Mouse (Mus musculus) frontal cortex, adult (tissue): ENCODE data around the gene Rpl22.

Experiments used
- ATAC-seq: cut with Nextera tagmentation; 2 replicates; pipeline ENCODE4 v1.9.2; 2017; ENCODE audit warnings: mild to moderate bottlenecking, moderate library complexity, mixed read lengths; ENCODE audit not compliant: low TSS enrichment

The Rpl22 gene

GRCm38 (mm10) chr4:152296874-152297861 is 28.4 kb upstream of the Rpl22 start, which contains the start of gene Icmt:
Gene Icmt, plus strand, starts transcription at chr4:152297227.
- ATAC-seq, result peak; percentile 93

- no peak for ATAC-seq
Measured at GRCm38 (mm10) chr4:152298836-152299235, 26.7 kb upstream of the Rpl22 start.

- ATAC-seq, result no peak
Measured at GRCm38 (mm10) chr4:152300375-152300774, 25.2 kb upstream of the Rpl22 start.

- ATAC-seq, result no peak
Measured at GRCm38 (mm10) chr4:152302012-152302411, 23.5 kb upstream of the Rpl22 start.

GRCm38 (mm10) chr4:152303172-152303571 is 22.4 kb upstream of the Rpl22 start:
- no peak for ATAC-seq

- no peak for ATAC-seq
Measured at GRCm38 (mm10) chr4:152304685-152305084, 20.9 kb upstream of the Rpl22 start.

- ATAC-seq, result no peak
Measured at GRCm38 (mm10) chr4:152305991-152306390, 19.6 kb upstream of the Rpl22 start.

GRCm38 (mm10) chr4:152307542-152307941 is 18.0 kb upstream of the Rpl22 start:
- no peak for ATAC-seq

GRCm38 (mm10) chr4:152312186-152312585 is 13.4 kb upstream of the Rpl22 start:
- no peak for ATAC-seq

GRCm38 (mm10) chr4:152313211-152313632 is 12.3 kb upstream of the Rpl22 start:
- ATAC-seq, result 0 out of 2 replicates have a peak, but pooled peaks have one; percentile 26

GRCm38 (mm10) chr4:152313934-152314333 is 11.6 kb upstream of the Rpl22 start:
- ATAC-seq, result no peak

GRCm38 (mm10) chr4:152315498-152316213 is 9.9 kb upstream of the Rpl22 start:
- ATAC-seq, result peak; percentile 46; the same call in 1 of the 2 replicates

- no peak for ATAC-seq
Measured at GRCm38 (mm10) chr4:152317631-152318033, 7.9 kb upstream of the Rpl22 start.

- ATAC-seq, result peak; percentile 77
Measured at GRCm38 (mm10) chr4:152318517-152319234, 6.9 kb upstream of the Rpl22 start, which contains the start of gene Rnf207. Gene Rnf207, minus strand, starts transcription at chr4:152318993.

GRCm38 (mm10) chr4:152321464-152321863 is 4.1 kb upstream of the Rpl22 start:
- no peak for ATAC-seq

GRCm38 (mm10) chr4:152324641-152325562 is 640 bp upstream of the Rpl22 start:
- ATAC-seq, result peak; percentile 38; the same call in 1 of the 2 replicates

- no peak for ATAC-seq
Measured at GRCm38 (mm10) chr4:152326543-152326942, 1.0 kb downstream of the Rpl22 start.

GRCm38 (mm10) chr4:152328691-152329090 is 3.1 kb downstream of the Rpl22 start:
- no peak for ATAC-seq

GRCm38 (mm10) chr4:152332952-152333351 is 7.4 kb downstream of the Rpl22 start:
- peak; percentile 73 for ATAC-seq

- no peak for ATAC-seq
Measured at GRCm38 (mm10) chr4:152333587-152333986, 8.0 kb downstream of the Rpl22 start.

- ATAC-seq, result no peak
Measured at GRCm38 (mm10) chr4:152337772-152338171, 12.2 kb downstream of the Rpl22 start.
